In genomic region chr4:38825133-38825532, GRCm38 (mm10) we compare ENCODE assay signal across 17 mouse cellular contexts.
DNase-seq lines count a peak whose midpoint lies in the region; ATAC-seq and TF ChIP-seq lines count a peak whose summit lies in the region.
"Had no signal": no experiment of that assay in that cellular context is flagged by ENCODE, and none has a peak within 500 bp of the region (broad histone marks: within the 10 kb centered on the region; RNA-seq: fewer than 3 reads in every experiment).

No protein-coding gene starts in this region.

- DNase-seq in forebrain, embryonic 14.5 days (ENCODE audit: low spot score): peak; percentile 8
- DNase-seq in brain, embryonic 14.5 days (ENCODE audit: low read depth): peak; percentile 47
- peak; percentile 17 to 19 for DNase-seq in layer of hippocampus, adult 8-10 months (ENCODE audit: low spot score in 2 of 2)
- peak; percentile 42 for DNase-seq in left cerebral cortex, postnatal 36 days (ENCODE audit: low spot score in 2 of 2)
- no peak for DNase-seq in lung, adult 18-20 months
- no peak for DNase-seq in adrenal gland, postnatal 4 days (ENCODE audit: low spot score in 2 of 2)
- DNase-seq: gastrocnemius, adult 2 months; heart, postnatal 4 days; kidney, postnatal 14 days; thymus, postnatal 14 days had no signal

- no peak overlapping the region for H3K4me3 ChIP-seq in forebrain, embryonic 14.5 days (ENCODE audit: low read depth, low read length)
- H3K4me3 ChIP-seq in forebrain, embryonic 12.5 days (replicated peaks): no peak overlapping the region
- no peak overlapping the region for H3K4me3 ChIP-seq in kidney, embryonic 15.5 days (replicated peaks)
- H3K4me3 ChIP-seq: embryonic facial prominence, embryonic 10.5 days; gastrocnemius, adult 2 months; heart, embryonic 12.5 days; limb, embryonic 13.5 days; myocyte had no signal

- WGBS in forebrain, embryonic 14.5 days: 89% methylated on average over 2 of the region's 2 CpGs
- 82% methylated on average over 2 of the region's 2 CpGs for WGBS in forebrain, embryonic 12.5 days
- 72% methylated on average over 2 of the region's 2 CpGs for WGBS in kidney, embryonic 15.5 days

- H3K4me1 ChIP-seq in forebrain, embryonic 14.5 days (ENCODE audit: control insufficient read depth, insufficient read depth, low read length): no peaks in the 10 kb centered on the region
- H3K4me1 ChIP-seq in forebrain, embryonic 12.5 days: no peaks in the 10 kb centered on the region
- H3K4me1 ChIP-seq in kidney, embryonic 15.5 days: no peaks in the 10 kb centered on the region
- H3K4me1 ChIP-seq: embryonic facial prominence, embryonic 10.5 days; heart, embryonic 12.5 days; limb, embryonic 13.5 days had no signal

- no peak overlapping the region for H3K4me2 ChIP-seq in forebrain, embryonic 14.5 days (ENCODE audit: low read length)
- no peak overlapping the region for H3K4me2 ChIP-seq in forebrain, embryonic 12.5 days
- no peak overlapping the region for H3K4me2 ChIP-seq in kidney, embryonic 15.5 days
- H3K4me2 ChIP-seq: heart, embryonic 12.5 days; limb, embryonic 13.5 days had no signal

- no peak for TF ChIP-seq CTCF in brain, embryonic 14.5 days (IDR thresholded peaks at IDR 0.05; ENCODE audit: borderline replicate concordance, extremely low read depth, insufficient read depth, insufficient read length)

- intact Hi-C loops in left cerebral cortex, postnatal 36 days (cut with DNase I): no loop called here

- H3K9ac ChIP-seq in forebrain, embryonic 14.5 days (ENCODE audit: low read length): no peak overlapping the region
- no peak overlapping the region for H3K9ac ChIP-seq in forebrain, embryonic 12.5 days
- H3K9ac ChIP-seq in kidney, embryonic 15.5 days: no peak overlapping the region
- H3K9ac ChIP-seq: heart, embryonic 12.5 days; limb, embryonic 13.5 days had no signal

- H3K9me3 ChIP-seq in forebrain, embryonic 14.5 days (replicated peaks; ENCODE audit: control insufficient read depth, low read length): no peaks in the 10 kb centered on the region
- no peaks in the 10 kb centered on the region for H3K9me3 ChIP-seq in forebrain, embryonic 12.5 days
- no peaks in the 10 kb centered on the region for H3K9me3 ChIP-seq in kidney, embryonic 15.5 days (replicated peaks)
- H3K9me3 ChIP-seq: embryonic facial prominence, embryonic 10.5 days; heart, embryonic 12.5 days; limb, embryonic 13.5 days had no signal

- H3K27me3 ChIP-seq in forebrain, embryonic 14.5 days (replicated peaks; ENCODE audit: control insufficient read depth, insufficient read depth, low read length): no peaks in the 10 kb centered on the region
- no peaks in the 10 kb centered on the region for H3K27me3 ChIP-seq in forebrain, embryonic 12.5 days
- no peaks in the 10 kb centered on the region for H3K27me3 ChIP-seq in kidney, embryonic 15.5 days
- H3K27me3 ChIP-seq: heart, embryonic 12.5 days; limb, embryonic 13.5 days; Patski had no signal

- no peaks in the 10 kb centered on the region for H3K36me3 ChIP-seq in forebrain, embryonic 14.5 days (ENCODE audit: control insufficient read depth, insufficient read depth, low read length)
- H3K36me3 ChIP-seq in forebrain, embryonic 12.5 days (replicated peaks): no peaks in the 10 kb centered on the region
- no peaks in the 10 kb centered on the region for H3K36me3 ChIP-seq in kidney, embryonic 15.5 days
- H3K36me3 ChIP-seq: embryonic facial prominence, embryonic 10.5 days; heart, embryonic 12.5 days; limb, embryonic 13.5 days had no signal

- TF ChIP-seq POLR2A in brain, embryonic 14.5 days (IDR thresholded peaks at IDR 0.05; ENCODE audit: borderline replicate concordance, extremely low read depth, insufficient read depth, insufficient read length, poor library complexity, severe bottlenecking): no peak

- H3K27ac ChIP-seq in forebrain, embryonic 14.5 days (ENCODE audit: low read depth, low read length): no peak overlapping the region
- H3K27ac ChIP-seq in forebrain, embryonic 12.5 days: no peak overlapping the region
- no peak overlapping the region for H3K27ac ChIP-seq in kidney, embryonic 15.5 days
- H3K27ac ChIP-seq: embryonic facial prominence, embryonic 10.5 days; gastrocnemius, adult 2 months; limb, embryonic 13.5 days had no signal

- no peak for ATAC-seq in forebrain, embryonic 14.5 days
- no peak for ATAC-seq in forebrain, embryonic 12.5 days (ENCODE audit: low FRiP score)
- no peak for ATAC-seq in kidney, embryonic 15.5 days (replicated peaks; ENCODE audit: low FRiP score)
- ATAC-seq: Patski had no signal

Comparison
In these comparisons a context has a peak if more than half of its experiments do, and no peak if none do; other contexts are left out.
1. DNase-seq: peak in forebrain, embryonic 14.5 days (single experiment), brain, embryonic 14.5 days (single experiment), layer of hippocampus, adult 8-10 months (2 of 2) and left cerebral cortex, postnatal 36 days (2 of 2); none in lung, adult 18-20 months (0 of 2) and adrenal gland, postnatal 4 days (0 of 2).